Mouse (Mus musculus) embryonic facial prominence, embryonic 15.5 days (tissue): Measurements from ENCODE around the gene Ksr1. TPM values are rescaled to one million over a fixed set of nuclear protein-coding genes. Genes with fewer than 3 reads are reported as not detected.

Experiments used
- ATAC-seq: fragments of 200-750 bp; cut with Nextera tagmentation; 2 replicates; pipeline ENCODE4 v1.8.0; 2017; ENCODE audit warnings: low read depth, moderate TSS enrichment; ENCODE audit not compliant: insufficient number of reproducible peaks, low FRiP score, low TSS enrichment
- H3K27ac ChIP-seq: fragments of 300-500 bp; sonication (generic); replicated peaks from 2 replicates; pipeline ENCODE4 v1.5.1; 2015; ENCODE audit warnings: mild to moderate bottlenecking, inconsistent platforms
- H3K27me3 ChIP-seq: fragments of 300-500 bp; sonication (generic); 2 replicates; pipeline ENCODE4 v1.6.1; 2015; ENCODE audit warnings: inconsistent platforms
- H3K36me3 ChIP-seq: fragments of 300-500 bp; sonication (generic); 2 replicates; pipeline ENCODE4 v1.6.1; 2015; ENCODE audit warnings: mild to moderate bottlenecking, inconsistent platforms
- H3K4me1 ChIP-seq: fragments of 300-500 bp; sonication (generic); 2 replicates; pipeline ENCODE4 v1.6.1; 2015; ENCODE audit warnings: inconsistent platforms
- H3K4me2 ChIP-seq: fragments of 300-500 bp; sonication (generic); replicated peaks from 2 replicates; pipeline ENCODE4 v1.6.1; 2015; ENCODE audit warnings: mild to moderate bottlenecking, inconsistent platforms
- H3K4me3 ChIP-seq: fragments of 300-500 bp; sonication (generic); replicated peaks from 2 replicates; pipeline ENCODE4 v1.5.1; 2015; ENCODE audit warnings: mild to moderate bottlenecking, inconsistent platforms
- H3K9ac ChIP-seq: fragments of 300-500 bp; sonication (generic); 2 replicates; pipeline ENCODE4 v1.6.1; 2015; ENCODE audit warnings: inconsistent platforms
- H3K9me3 ChIP-seq: fragments of 300-500 bp; sonication (generic); replicated peaks from 2 replicates; pipeline ENCODE4 v1.6.1; 2016; ENCODE audit warnings: inconsistent platforms
- WGBS: fragments of 180-500 bp; shearing (Covaris S2); methylation state at CpG from one replicate; pipeline ENCODE4 v1.1.7; 2015; 5-methylcytosine and 5-hydroxymethylcytosine counted together
- polyA plus RNA-seq: library from polyadenylated mRNA; unstranded; fragments of >200 nt; fragmentation: Nextera tagmentation; extraction: Ambion mirVana; gene quantifications from 2 replicates; pipeline ENCODE4 v1.2.1, GENCODE M21; 2015

Ksr1 gene
- polyA plus RNA-seq, 1 experiment from 2014 or later, result 5.6 TPM

DNA sequence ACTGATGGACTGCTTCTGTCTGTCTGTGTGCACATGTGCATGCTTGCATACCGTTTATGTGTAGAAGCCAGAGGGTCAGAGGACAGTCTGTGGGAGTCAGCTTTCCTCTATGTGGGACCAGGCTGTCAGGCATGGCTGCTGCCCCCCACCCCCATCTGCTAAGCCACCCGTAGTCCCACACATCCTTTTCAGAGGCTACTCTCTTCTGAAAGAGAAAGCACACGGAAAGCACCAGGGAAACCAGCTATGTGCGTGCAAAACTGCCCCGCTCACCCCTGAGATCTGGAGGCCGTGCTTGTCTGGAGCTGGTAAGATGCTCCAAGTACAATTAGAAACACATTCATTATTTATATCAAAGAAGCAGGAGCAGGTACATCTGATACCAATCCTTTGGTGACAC is 41.7 kb downstream of the Ksr1 start:
- Histone ChIP-seq H3K9ac (no peak overlapping the region), H3K4me2 (no peak overlapping the region), H3K27me3 (no peaks in the 10 kb centered on the region), H3K4me3 (no peak overlapping the region), H3K27ac (no peak overlapping the region), H3K4me1 (peaks cover 23% of the 10 kb centered on the region), H3K36me3 (no peaks in the 10 kb centered on the region), H3K9me3 (no peaks in the 10 kb centered on the region)
- 66% methylated on average over 6 of the region's 6 CpGs for WGBS
- no peak for ATAC-seq

GRCm38 (mm10) chr11:79104096-79104495 is 42.1 kb downstream of the Ksr1 start:
- 84% methylated on average over 11 of the region's 11 CpGs for WGBS
- peak overlapping the region; percentile 39; the same call in 1 of the 2 replicates for H3K27ac ChIP-seq

GRCm38 (mm10) chr11:79103461-79103869 is 42.7 kb downstream of the Ksr1 start:
- Histone ChIP-seq H3K27me3 (no peaks in the 10 kb centered on the region), H3K36me3 (no peaks in the 10 kb centered on the region), H3K9ac (no peak overlapping the region), H3K4me1 (peaks cover 31% of the 10 kb centered on the region), H3K9me3 (no peaks in the 10 kb centered on the region), H3K4me3 (no peak overlapping the region), H3K4me2 (no peak overlapping the region), H3K27ac (peak overlapping the region; percentile 63; the same call in 1 of the 2 replicates)
- no peak for ATAC-seq
- 40% methylated on average over 5 of the region's 5 CpGs for WGBS

More at GRCm38 (mm10) chr11:79104096-79104495, 42.1 kb downstream of the Ksr1 start:
- Histone ChIP-seq H3K4me3 (no peak overlapping the region), H3K4me2 (no peak overlapping the region), H3K27me3 (no peaks in the 10 kb centered on the region), H3K36me3 (no peaks in the 10 kb centered on the region), H3K9me3 (no peaks in the 10 kb centered on the region), H3K4me1 (peaks cover 25% of the 10 kb centered on the region), H3K9ac (no peak overlapping the region)
- no peak for ATAC-seq

DNA sequence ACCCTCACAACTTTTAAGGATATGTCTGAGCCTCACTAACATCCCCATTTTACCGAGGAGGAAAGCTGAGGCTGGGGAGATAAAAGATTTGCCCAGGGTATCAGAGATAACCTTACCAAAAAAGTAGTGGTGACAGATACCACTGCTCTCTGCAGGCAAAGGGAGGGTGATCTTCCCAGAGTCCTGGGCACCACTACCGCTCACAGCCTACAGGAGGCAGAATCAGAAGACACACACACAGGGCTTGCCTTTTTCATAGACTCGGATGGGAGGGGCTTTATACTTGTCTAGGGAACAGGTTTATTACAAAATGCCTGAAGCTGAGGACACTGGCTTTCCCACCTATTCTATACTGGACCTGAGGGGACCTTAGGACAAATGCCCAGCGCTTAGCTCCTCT is 43.9 kb downstream of the Ksr1 start:
- WGBS, result 64% methylated on average over 4 of the region's 4 CpGs
- H3K4me1 ChIP-seq, result peaks cover 33% of the 10 kb centered on the region
- H3K27ac ChIP-seq, result peak overlapping the region; percentile 48
- no peaks in the 10 kb centered on the region for H3K27me3 ChIP-seq
- no peak overlapping the region for H3K9ac ChIP-seq
- H3K36me3 ChIP-seq, result no peaks in the 10 kb centered on the region
- no peak for ATAC-seq
- H3K4me3 ChIP-seq, result no peak overlapping the region
- no peak overlapping the region for H3K4me2 ChIP-seq
- no peaks in the 10 kb centered on the region for H3K9me3 ChIP-seq

DNA sequence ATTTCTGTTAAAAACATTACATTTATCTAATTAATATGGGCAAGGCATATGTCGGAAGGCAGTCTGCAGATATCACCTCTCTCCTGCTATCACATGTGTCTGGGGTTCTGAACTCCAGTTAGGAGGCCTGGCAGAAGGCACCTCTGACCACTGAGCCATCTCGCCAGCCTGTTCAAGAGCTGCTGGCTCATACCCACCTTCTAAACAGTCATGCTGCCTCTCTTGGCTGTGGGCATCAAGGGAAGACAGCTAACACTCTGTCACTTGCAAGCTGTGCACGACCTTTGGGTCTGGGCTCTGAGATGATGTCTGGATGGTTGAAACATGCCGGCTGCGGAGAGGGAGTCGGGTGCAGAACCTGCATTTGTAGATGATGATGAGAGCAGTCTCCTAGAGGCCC is 44.6 kb downstream of the Ksr1 start:
- no peak for ATAC-seq
- H3K4me2 ChIP-seq, result no peak overlapping the region
- H3K4me3 ChIP-seq, result no peak overlapping the region
- H3K4me1 ChIP-seq, result peaks cover 33% of the 10 kb centered on the region
- H3K9ac ChIP-seq, result no peak overlapping the region
- no peak overlapping the region for H3K27ac ChIP-seq
- H3K36me3 ChIP-seq, result no peaks in the 10 kb centered on the region
- 91% methylated on average over 6 of the region's 6 CpGs for WGBS
- no peaks in the 10 kb centered on the region for H3K27me3 ChIP-seq
- H3K9me3 ChIP-seq, result no peaks in the 10 kb centered on the region

DNA sequence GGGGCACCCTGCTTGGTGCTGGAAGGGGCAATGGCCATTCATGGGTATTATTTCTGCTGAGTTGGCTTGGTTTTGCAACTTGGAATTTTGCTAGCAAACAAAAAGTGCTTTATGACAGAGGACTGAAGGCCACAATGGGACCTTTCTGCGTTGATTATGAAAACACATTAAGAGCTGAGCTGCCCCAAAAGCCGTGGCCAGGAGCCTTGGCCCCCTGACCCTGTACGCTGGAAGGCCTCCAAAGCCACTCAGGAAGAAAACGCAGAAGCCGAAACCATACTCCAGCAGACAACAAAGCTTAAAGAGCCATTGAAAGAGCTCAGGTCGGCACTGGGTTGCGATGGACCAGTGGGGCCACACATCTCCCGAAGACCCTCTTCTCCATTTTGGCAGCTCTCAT is 47.2 kb downstream of the Ksr1 start:
- no peak overlapping the region for H3K9ac ChIP-seq
- H3K27me3 ChIP-seq, result no peaks in the 10 kb centered on the region
- no peak overlapping the region for H3K4me2 ChIP-seq
- H3K4me3 ChIP-seq, result no peak overlapping the region
- H3K9me3 ChIP-seq, result no peaks in the 10 kb centered on the region
- H3K27ac ChIP-seq, result no peak overlapping the region
- H3K4me1 ChIP-seq, result peaks cover 48% of the 10 kb centered on the region
- no peaks in the 10 kb centered on the region for H3K36me3 ChIP-seq
- 49% methylated on average over 8 of the region's 8 CpGs for WGBS
- no peak for ATAC-seq

DNA sequence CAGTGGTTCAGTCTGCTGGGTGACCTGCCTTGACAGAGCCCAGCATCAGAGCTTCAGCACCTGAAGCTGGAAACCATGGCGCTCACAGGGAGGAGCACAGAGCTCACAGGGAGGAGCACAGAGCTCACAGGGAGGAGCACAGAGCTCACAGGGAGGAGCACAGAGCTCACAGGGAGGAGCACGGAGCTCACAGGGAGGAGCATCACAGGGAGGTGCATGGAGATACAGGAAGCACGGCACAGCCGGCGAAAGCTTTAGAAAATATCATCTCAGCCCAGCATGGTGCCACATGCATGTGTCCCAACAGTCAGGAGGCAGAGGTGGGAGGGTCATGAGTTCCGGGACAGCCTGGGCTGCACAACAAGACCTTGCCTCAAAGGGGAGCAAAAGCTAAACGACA is 48.5 kb downstream of the Ksr1 start:
- Histone ChIP-seq H3K27ac (no peak overlapping the region), H3K9me3 (no peaks in the 10 kb centered on the region), H3K9ac (no peak overlapping the region), H3K27me3 (no peaks in the 10 kb centered on the region), H3K4me3 (no peak overlapping the region), H3K4me2 (no peak overlapping the region), H3K36me3 (no peaks in the 10 kb centered on the region), H3K4me1 (peaks cover 48% of the 10 kb centered on the region)
- WGBS, result 83% methylated on average over 7 of the region's 7 CpGs
- no peak for ATAC-seq

GRCm38 (mm10) chr11:79096673-79097072 is 49.5 kb downstream of the Ksr1 start:
- Histone ChIP-seq H3K4me1 (peaks cover 44% of the 10 kb centered on the region), H3K27ac (no peak overlapping the region), H3K4me3 (no peak overlapping the region), H3K27me3 (no peaks in the 10 kb centered on the region), H3K4me2 (no peak overlapping the region), H3K36me3 (no peaks in the 10 kb centered on the region), H3K9ac (no peak overlapping the region), H3K9me3 (no peaks in the 10 kb centered on the region)
- ATAC-seq, result no peak
- 70% methylated on average over 5 of the region's 5 CpGs for WGBS

DNA sequence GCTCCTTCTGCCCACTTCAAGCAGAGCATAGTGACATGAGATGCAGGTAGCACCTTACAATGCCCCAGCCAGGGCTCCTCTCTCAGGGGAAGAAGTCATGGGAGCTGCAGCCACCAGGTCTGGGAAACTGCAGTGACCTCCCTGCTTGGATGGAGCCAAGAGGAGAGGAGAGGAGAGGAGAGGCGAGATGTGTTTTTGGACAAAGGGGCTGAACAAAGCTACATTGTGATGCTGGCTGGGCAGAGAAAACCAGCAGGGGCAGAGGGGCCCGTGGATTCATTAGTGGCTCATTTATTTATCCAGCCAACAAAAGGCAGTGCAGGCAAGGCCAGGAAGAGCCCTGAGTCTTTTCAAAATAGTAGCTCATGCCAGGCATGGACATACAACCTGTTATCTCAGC is 50.5 kb downstream of the Ksr1 start:
- H3K4me3 ChIP-seq, result no peak overlapping the region
- no peaks in the 10 kb centered on the region for H3K36me3 ChIP-seq
- H3K27me3 ChIP-seq, result no peaks in the 10 kb centered on the region
- H3K27ac ChIP-seq, result peak overlapping the region; percentile 85
- no peak overlapping the region for H3K4me2 ChIP-seq
- H3K4me1 ChIP-seq, result peaks cover 44% of the 10 kb centered on the region
- no peak for ATAC-seq
- no peak overlapping the region for H3K9ac ChIP-seq
- H3K9me3 ChIP-seq, result no peaks in the 10 kb centered on the region
- WGBS, result 25% methylated on average over 2 of the region's 2 CpGs

- 24% methylated on average over 5 of the region's 5 CpGs for WGBS
- peak; percentile 53; the same call in 1 of the 2 replicates for ATAC-seq
- H3K9ac ChIP-seq, result no peak overlapping the region
- no peak overlapping the region for H3K4me2 ChIP-seq
- H3K27me3 ChIP-seq, result no peaks in the 10 kb centered on the region
- no peaks in the 10 kb centered on the region for H3K36me3 ChIP-seq
- no peak overlapping the region for H3K4me3 ChIP-seq
- no peaks in the 10 kb centered on the region for H3K9me3 ChIP-seq
- H3K4me1 ChIP-seq, result peaks cover 44% of the 10 kb centered on the region
- peak overlapping the region; percentile 85 for H3K27ac ChIP-seq
These were observed 51.5 kb downstream of the Ksr1 start for GRCm38 (mm10) chr11:79094727-79095126.

DNA sequence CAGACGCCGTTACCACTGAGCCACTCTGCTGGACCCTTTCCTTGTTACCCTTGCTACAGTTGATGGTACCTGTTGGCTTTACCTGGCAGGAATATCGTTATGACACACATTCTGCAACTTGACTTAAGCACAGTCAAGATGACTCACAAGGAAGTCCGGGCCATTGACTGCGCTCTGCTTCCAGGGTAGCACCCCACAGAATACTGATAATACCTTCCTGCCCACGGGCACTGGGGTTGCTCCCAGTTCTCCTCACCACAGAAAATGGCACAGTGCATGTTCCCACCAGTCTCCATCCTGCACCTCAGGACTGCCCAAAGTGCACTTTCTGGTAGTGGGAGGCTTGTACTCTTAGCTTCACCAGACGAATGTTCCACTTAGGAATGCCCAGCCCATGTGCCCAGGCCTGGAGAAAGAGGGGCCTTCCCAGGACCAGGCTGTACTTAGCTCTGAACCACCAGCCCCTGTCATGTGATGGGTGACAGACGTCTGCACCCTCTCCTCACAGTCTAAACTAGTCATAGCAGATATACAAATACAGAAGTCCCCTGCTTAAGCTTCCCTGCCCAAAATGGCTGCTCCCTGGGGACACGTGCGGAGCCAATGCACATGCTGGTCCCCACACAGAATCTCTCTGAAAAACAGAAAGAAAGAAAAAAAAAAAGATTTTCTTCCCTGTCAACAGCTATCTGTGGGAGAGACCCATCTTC is 52.1 kb downstream of the Ksr1 start:
- no peaks in the 10 kb centered on the region for H3K36me3 ChIP-seq
- H3K4me3 ChIP-seq, result no peak overlapping the region
- no peak overlapping the region for H3K4me2 ChIP-seq
- H3K4me1 ChIP-seq, result peaks cover 48% of the 10 kb centered on the region
- H3K9ac ChIP-seq, result no peak overlapping the region
- ATAC-seq, result no peak
- H3K27me3 ChIP-seq, result no peaks in the 10 kb centered on the region
- H3K27ac ChIP-seq, result peak overlapping the region; percentile 85
- WGBS, result 72% methylated on average over 10 of the region's 10 CpGs
- no peaks in the 10 kb centered on the region for H3K9me3 ChIP-seq

- H3K4me3 ChIP-seq, result no peak overlapping the region
- H3K4me1 ChIP-seq, result peaks cover 47% of the 10 kb centered on the region
- H3K9me3 ChIP-seq, result no peaks in the 10 kb centered on the region
- 0 out of 2 replicates have a peak overlapping the region, but pooled peaks have one; percentile 19 for H3K27ac ChIP-seq
- no peak overlapping the region for H3K4me2 ChIP-seq
- no peak for ATAC-seq
- no peaks in the 10 kb centered on the region for H3K27me3 ChIP-seq
- 75% methylated on average over 15 of the region's 15 CpGs for WGBS
- no peak overlapping the region for H3K9ac ChIP-seq
- H3K36me3 ChIP-seq, result no peaks in the 10 kb centered on the region
These were observed 52.8 kb downstream of the Ksr1 start for GRCm38 (mm10) chr11:79093386-79093906.
